Mouse (Mus musculus): ENCODE results near the gene Dzip1. TPM values are rescaled to one million over a fixed set of nuclear protein-coding genes. Genes with fewer than 3 reads are reported as not detected.

The Dzip1 gene
- polyA plus RNA-seq, 2 experiments, result 1.4 to 1.5 TPM

- H3K9me3 ChIP-seq (ENCODE audit: control insufficient read depth, low read length), result no peaks in the 10 kb centered on the region
- WGBS (ENCODE audit: insufficient replicate concordance), result 58% methylated on average over 10 of the region's 10 CpGs
Measured at GRCm38 (mm10) chr14:118874786-118875415, 50.4 kb downstream of the Dzip1 start.

GRCm38 (mm10) chr14:118874126-118874525, 51.1 kb downstream of the Dzip1 start:
- Histone ChIP-seq H3K4me3 (ENCODE audit: insufficient read depth in 1 of 2, low read depth in 2 of 2, low read length in 2 of 2) (no peak overlapping the region), H3K9me3 (ENCODE audit: control insufficient read depth, low read length) (no peaks in the 10 kb centered on the region), H3K9ac (replicated peaks) (no peak overlapping the region), H3K4me2 (ENCODE audit: low read depth) (no peak overlapping the region), H3K36me3 (replicated peaks; ENCODE audit: control insufficient read depth, insufficient read depth, low read depth) (no peaks in the 10 kb centered on the region), H3K27ac (no peak overlapping the region), H3K4me1 (replicated peaks; ENCODE audit: control insufficient read depth in 2 of 2, insufficient read depth in 2 of 2, low read length in 1 of 2) (peaks cover 11 to 13% of the 10 kb centered on the region in 2 experiments), H3K27me3 (ENCODE audit: control insufficient read depth, insufficient read depth, low read length) (no peaks in the 10 kb centered on the region)
- WGBS (ENCODE audit: insufficient replicate concordance), result 28% methylated on average over 4 of the region's 4 CpGs
- DNase-seq (ENCODE audit: low read depth in 3 of 3, low spot score in 3 of 3), result no peak
- TF ChIP-seq CTCF (IDR thresholded peaks at IDR 0.05; ENCODE audit: low read depth) (no peak), EP300 (IDR thresholded peaks at IDR 0.05; ENCODE audit: low read depth) (no peak)
- ATAC-seq (ENCODE audit: insufficient read depth), result no peak

More at GRCm38 (mm10) chr14:118874786-118875415, 50.4 kb downstream of the Dzip1 start:
- no peaks in the 10 kb centered on the region for H3K27me3 ChIP-seq (ENCODE audit: control insufficient read depth, insufficient read depth, low read length)
- H3K36me3 ChIP-seq (replicated peaks; ENCODE audit: control insufficient read depth, insufficient read depth, low read depth), result no peaks in the 10 kb centered on the region
- ATAC-seq (ENCODE audit: insufficient read depth) (no peak), DNase-seq (ENCODE audit: low read depth in 3 of 3, low spot score in 3 of 3) (no peak)
- no peak overlapping the region for H3K4me3 ChIP-seq (ENCODE audit: insufficient read depth in 1 of 2, low read depth in 2 of 2, low read length in 2 of 2)
- H3K27ac ChIP-seq, result no peak overlapping the region
- TF ChIP-seq CTCF (IDR thresholded peaks at IDR 0.05; ENCODE audit: low read depth), result no peak
- H3K4me2 ChIP-seq (ENCODE audit: low read depth), result no peak overlapping the region
- peaks cover 5 to 6% of the 10 kb centered on the region in 2 experiments for H3K4me1 ChIP-seq (replicated peaks; ENCODE audit: control insufficient read depth in 2 of 2, insufficient read depth in 2 of 2, low read length in 1 of 2)
- no peak overlapping the region for H3K9ac ChIP-seq (replicated peaks)

GRCm38 (mm10) chr14:118869712-118870111, 55.5 kb downstream of the Dzip1 start:
- no peaks in the 10 kb centered on the region for H3K36me3 ChIP-seq (replicated peaks; ENCODE audit: control insufficient read depth, insufficient read depth, low read depth)
- ATAC-seq (ENCODE audit: insufficient read depth) (peak; percentile 93), DNase-seq (ENCODE audit: low read depth in 3 of 3, low spot score in 3 of 3) (peak; percentile 51 to 58 (median 53))
- H3K27ac ChIP-seq, result no peak overlapping the region; the same call in 1 of the 2 replicates
- H3K9ac ChIP-seq (replicated peaks), result peak overlapping the region; percentile 19; the same call in 1 of the 2 replicates
- no peak overlapping the region for H3K4me3 ChIP-seq (ENCODE audit: insufficient read depth in 1 of 2, low read depth in 2 of 2, low read length in 2 of 2)
- TF ChIP-seq EP300 (IDR thresholded peaks at IDR 0.05; ENCODE audit: low read depth), result peak; percentile 46; the same call in 1 of the 2 replicates
- no peak for TF ChIP-seq CTCF (IDR thresholded peaks at IDR 0.05; ENCODE audit: low read depth)
- no peaks in the 10 kb centered on the region; the same call in 1 of the 2 replicates for H3K27me3 ChIP-seq (ENCODE audit: control insufficient read depth, insufficient read depth, low read length)
- no peaks in the 10 kb centered on the region for H3K9me3 ChIP-seq (ENCODE audit: control insufficient read depth, low read length)
- WGBS (ENCODE audit: insufficient replicate concordance), result 41% methylated on average over 6 of the region's 6 CpGs
- H3K4me1 ChIP-seq (replicated peaks; ENCODE audit: control insufficient read depth in 2 of 2, insufficient read depth in 2 of 2, low read length in 1 of 2), result peaks cover 17 to 31% of the 10 kb centered on the region in 2 experiments
- H3K4me2 ChIP-seq (ENCODE audit: low read depth), result peak overlapping the region; percentile 25

- no peak overlapping the region for H3K4me3 ChIP-seq (ENCODE audit: insufficient read depth in 1 of 2, low read depth in 2 of 2, low read length in 2 of 2)
- H3K4me1 ChIP-seq (replicated peaks; ENCODE audit: control insufficient read depth in 2 of 2, insufficient read depth in 2 of 2, low read length in 1 of 2), result peaks cover 17 to 31% of the 10 kb centered on the region in 2 experiments
- no peak for DNase-seq (ENCODE audit: low read depth in 3 of 3, low spot score in 3 of 3)
- H3K36me3 ChIP-seq (replicated peaks; ENCODE audit: control insufficient read depth, insufficient read depth, low read depth), result no peaks in the 10 kb centered on the region
- ATAC-seq (ENCODE audit: insufficient read depth), result no peak
- WGBS (ENCODE audit: insufficient replicate concordance), result 81% methylated on average over 13 of the region's 13 CpGs
- no peak for TF ChIP-seq EP300 (IDR thresholded peaks at IDR 0.05; ENCODE audit: low read depth)
- no peak for TF ChIP-seq CTCF (IDR thresholded peaks at IDR 0.05; ENCODE audit: low read depth)
- no peak overlapping the region for H3K27ac ChIP-seq
- H3K27me3 ChIP-seq (ENCODE audit: control insufficient read depth, insufficient read depth, low read length), result no peaks in the 10 kb centered on the region; the same call in 1 of the 2 replicates
- no peaks in the 10 kb centered on the region for H3K9me3 ChIP-seq (ENCODE audit: control insufficient read depth, low read length)
- H3K4me2 ChIP-seq (ENCODE audit: low read depth), result no peak overlapping the region
- H3K9ac ChIP-seq (replicated peaks), result no peak overlapping the region
Measured at GRCm38 (mm10) chr14:118868102-118868724, 57.0 kb downstream of the Dzip1 start.

- DNase-seq (ENCODE audit: low read depth in 3 of 3, low spot score in 3 of 3) (no peak), ATAC-seq (ENCODE audit: insufficient read depth) (no peak)
- TF ChIP-seq CTCF (IDR thresholded peaks at IDR 0.05; ENCODE audit: low read depth), result no peak
- no peak for TF ChIP-seq EP300 (IDR thresholded peaks at IDR 0.05; ENCODE audit: low read depth)
- H3K4me2 ChIP-seq (ENCODE audit: low read depth), result no peak overlapping the region
- H3K36me3 ChIP-seq (replicated peaks; ENCODE audit: control insufficient read depth, insufficient read depth, low read depth), result no peaks in the 10 kb centered on the region
- no peak overlapping the region for H3K27ac ChIP-seq
- H3K9ac ChIP-seq (replicated peaks), result no peak overlapping the region
- no peaks in the 10 kb centered on the region; the same call in 1 of the 2 replicates for H3K27me3 ChIP-seq (ENCODE audit: control insufficient read depth, insufficient read depth, low read length)
- no peak overlapping the region for H3K4me3 ChIP-seq (ENCODE audit: insufficient read depth in 1 of 2, low read depth in 2 of 2, low read length in 2 of 2)
- peaks cover 17 to 31% of the 10 kb centered on the region in 2 experiments for H3K4me1 ChIP-seq (replicated peaks; ENCODE audit: control insufficient read depth in 2 of 2, insufficient read depth in 2 of 2, low read length in 1 of 2)
- WGBS (ENCODE audit: insufficient replicate concordance), result 56% methylated on average over 6 of the region's 6 CpGs
- H3K9me3 ChIP-seq (ENCODE audit: control insufficient read depth, low read length), result no peaks in the 10 kb centered on the region
Measured at GRCm38 (mm10) chr14:118867366-118867765, 57.9 kb downstream of the Dzip1 start.
